Mouse (Mus musculus): Measurements from ENCODE around the gene Rbm19. TPM values are rescaled to one million over a fixed set of nuclear protein-coding genes. Genes with fewer than 3 reads are reported as not detected.

The Rbm19 gene
- polyA plus RNA-seq, 1 experiment = 13.3 TPM

DNA sequence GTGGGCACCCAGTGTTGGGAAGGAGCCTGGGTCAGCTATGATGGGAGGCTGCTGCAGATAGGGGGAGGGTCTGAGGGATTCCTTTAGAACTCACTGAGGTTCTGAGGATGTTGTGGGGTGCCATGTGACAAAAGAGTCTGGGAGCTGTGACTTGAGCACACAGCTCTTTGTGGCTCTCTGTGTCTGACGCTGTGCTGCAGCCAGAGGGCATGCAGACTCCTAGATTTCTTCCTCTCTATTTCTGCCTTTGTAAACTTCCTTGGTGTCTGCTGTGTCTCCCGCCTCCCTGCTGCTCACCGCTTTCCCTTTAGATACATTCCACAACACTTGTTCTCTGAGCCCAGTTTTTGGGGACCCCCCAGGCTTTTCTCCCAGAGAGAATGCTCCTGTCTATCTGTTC is 36.9 kb downstream of the Rbm19 start:
- WGBS = 93% methylated on average over 3 of the region's 3 CpGs
- H3K27me3 ChIP-seq (ENCODE audit: control insufficient read depth, insufficient read depth, low read length) = no peaks in the 10 kb centered on the region
- H3K36me3 ChIP-seq (ENCODE audit: control insufficient read depth, insufficient read depth, low read length) = peaks cover 2% of the 10 kb centered on the region
- no peak overlapping the region for H3K27ac ChIP-seq (ENCODE audit: insufficient read depth, low read length)
- no peak for DNase-seq (ENCODE audit: low read depth in 1 of 2, low spot score in 2 of 2)
- TF ChIP-seq POLR2A (IDR thresholded peaks at IDR 0.05; ENCODE audit: low read depth, low read length) (no peak), CTCF (IDR thresholded peaks at IDR 0.05; ENCODE audit: extremely low read depth, insufficient read depth, insufficient read length, insufficient replicate concordance) (no peak)
- H3K4me3 ChIP-seq (ENCODE audit: extremely low read depth, insufficient read depth, insufficient read length) = no peak overlapping the region
- no peaks in the 10 kb centered on the region for H3K4me1 ChIP-seq (ENCODE audit: control insufficient read depth, insufficient read depth, insufficient read length)

DNA sequence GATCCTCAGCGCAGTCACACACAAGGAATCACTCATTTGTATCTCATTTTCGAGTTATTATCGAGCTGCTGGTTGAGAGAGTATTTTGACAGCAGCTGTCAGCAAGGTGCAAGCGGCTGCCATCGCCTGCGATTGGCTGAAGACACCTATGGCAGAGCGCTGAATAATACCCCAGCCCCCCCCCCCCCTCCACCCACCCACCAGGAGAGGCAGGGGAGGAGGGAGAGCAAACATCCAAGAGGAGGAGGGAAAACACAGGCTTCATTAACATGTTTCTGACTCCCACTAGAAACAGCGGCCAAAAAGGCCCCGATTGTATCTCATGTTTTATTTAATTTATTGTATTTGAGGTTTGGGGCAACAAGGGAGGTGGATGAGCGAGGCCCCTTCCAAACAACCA is 39.4 kb downstream of the Rbm19 start:
- peaks cover 2% of the 10 kb centered on the region; the same call in 1 of the 2 replicates for H3K36me3 ChIP-seq (ENCODE audit: control insufficient read depth, insufficient read depth, low read length)
- no peaks in the 10 kb centered on the region for H3K4me1 ChIP-seq (ENCODE audit: control insufficient read depth, insufficient read depth, insufficient read length)
- 94% methylated on average over 10 of the region's 10 CpGs for WGBS
- no peak overlapping the region for H3K4me3 ChIP-seq (ENCODE audit: extremely low read depth, insufficient read depth, insufficient read length)
- TF ChIP-seq CTCF (IDR thresholded peaks at IDR 0.05; ENCODE audit: extremely low read depth, insufficient read depth, insufficient read length, insufficient replicate concordance) = no peak
- TF ChIP-seq POLR2A (IDR thresholded peaks at IDR 0.05; ENCODE audit: low read depth, low read length) = no peak
- H3K27ac ChIP-seq (ENCODE audit: insufficient read depth, low read length) = no peak overlapping the region
- no peaks in the 10 kb centered on the region for H3K27me3 ChIP-seq (ENCODE audit: control insufficient read depth, insufficient read depth, low read length)
- DNase-seq (ENCODE audit: low read depth in 1 of 2, low spot score in 2 of 2) = no peak

DNA sequence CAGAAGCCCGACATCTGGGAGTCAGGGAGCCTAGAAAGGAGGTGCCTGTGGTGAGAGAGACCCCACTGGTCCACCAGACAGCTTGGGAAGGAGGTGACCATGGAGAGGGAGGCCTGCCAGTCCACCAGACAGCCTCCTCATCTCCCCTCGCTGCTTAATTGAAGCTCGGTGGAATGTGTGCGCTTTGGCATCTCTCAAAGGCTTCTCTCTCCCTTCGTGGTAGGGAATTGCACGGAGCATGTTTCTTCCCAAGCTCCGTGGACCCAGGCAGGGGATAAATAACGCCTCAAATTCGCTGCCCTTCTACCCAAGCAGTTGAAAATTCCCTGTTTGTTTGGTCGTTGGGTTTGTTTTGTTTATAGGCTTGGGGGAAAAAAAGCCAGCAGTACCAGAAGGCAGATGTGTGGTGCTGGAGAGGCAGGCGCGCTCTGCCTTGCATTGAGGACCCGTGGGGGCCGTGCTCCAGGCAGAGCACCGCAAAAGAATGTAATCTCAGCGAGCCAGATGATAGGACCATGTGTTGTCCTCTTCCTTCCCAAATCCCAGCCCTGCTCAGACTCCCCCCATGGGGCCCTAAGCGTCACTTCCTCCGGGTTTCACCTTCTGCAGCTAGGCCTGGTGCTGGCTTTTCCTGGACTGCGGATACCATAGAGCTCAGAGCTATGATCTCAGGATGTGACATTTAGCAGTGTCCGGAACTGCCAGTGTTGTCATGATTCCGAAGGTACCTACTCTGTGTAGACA is 40.1 kb downstream of the Rbm19 start:
- no peak for DNase-seq (ENCODE audit: low read depth in 1 of 2, low spot score in 2 of 2)

DNA sequence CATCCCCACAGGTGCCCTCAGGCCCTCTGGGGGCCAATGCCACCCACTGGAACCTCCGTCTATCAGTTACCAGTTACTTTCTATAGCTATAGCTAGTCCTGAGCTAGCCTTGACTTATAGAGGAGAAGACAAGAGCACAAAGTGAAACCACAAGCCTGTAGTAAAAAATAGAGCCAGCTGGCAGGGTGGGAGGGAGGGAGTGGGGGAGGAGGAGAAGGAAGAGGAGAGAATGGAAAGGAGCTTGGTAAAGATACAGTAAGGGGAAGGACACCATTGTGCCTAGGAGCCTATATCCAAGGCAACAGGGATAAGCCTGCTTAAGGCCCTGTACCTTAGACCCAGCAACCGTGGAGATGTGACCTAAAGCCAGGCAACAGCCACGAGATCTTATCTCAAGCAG is 40.9 kb downstream of the Rbm19 start:
- no peak for DNase-seq (ENCODE audit: low read depth in 1 of 2, low spot score in 2 of 2)
- Histone ChIP-seq H3K27me3 (ENCODE audit: control insufficient read depth, insufficient read depth, low read length) (no peaks in the 10 kb centered on the region), H3K27ac (ENCODE audit: insufficient read depth, low read length) (no peak overlapping the region), H3K4me3 (ENCODE audit: extremely low read depth, insufficient read depth, insufficient read length) (no peak overlapping the region), H3K4me1 (ENCODE audit: control insufficient read depth, insufficient read depth, insufficient read length) (no peaks in the 10 kb centered on the region), H3K36me3 (ENCODE audit: control insufficient read depth, insufficient read depth, low read length) (0 out of 2 replicates have a peak, but pooled peaks cover 2% of the 10 kb centered on the region)
- WGBS = 41% methylated on average over 3 of the region's 3 CpGs
- TF ChIP-seq POLR2A (IDR thresholded peaks at IDR 0.05; ENCODE audit: low read depth, low read length) = no peak
- no peak for TF ChIP-seq CTCF (IDR thresholded peaks at IDR 0.05; ENCODE audit: extremely low read depth, insufficient read depth, insufficient read length, insufficient replicate concordance)

More for the DNA sequence above, 40.1 kb downstream of the Rbm19 start:
- WGBS = 83% methylated on average over 21 of the region's 21 CpGs
- H3K36me3 ChIP-seq (ENCODE audit: control insufficient read depth, insufficient read depth, low read length) = 0 out of 2 replicates have a peak, but pooled peaks cover 2% of the 10 kb centered on the region
- no peak overlapping the region for H3K4me3 ChIP-seq (ENCODE audit: extremely low read depth, insufficient read depth, insufficient read length)
- TF ChIP-seq POLR2A (IDR thresholded peaks at IDR 0.05; ENCODE audit: low read depth, low read length) = no peak
- no peak for TF ChIP-seq CTCF (IDR thresholded peaks at IDR 0.05; ENCODE audit: extremely low read depth, insufficient read depth, insufficient read length, insufficient replicate concordance)
- no peaks in the 10 kb centered on the region for H3K27me3 ChIP-seq (ENCODE audit: control insufficient read depth, insufficient read depth, low read length)
- H3K27ac ChIP-seq (ENCODE audit: insufficient read depth, low read length) = no peak overlapping the region
- H3K4me1 ChIP-seq (ENCODE audit: control insufficient read depth, insufficient read depth, insufficient read length) = no peaks in the 10 kb centered on the region

DNA sequence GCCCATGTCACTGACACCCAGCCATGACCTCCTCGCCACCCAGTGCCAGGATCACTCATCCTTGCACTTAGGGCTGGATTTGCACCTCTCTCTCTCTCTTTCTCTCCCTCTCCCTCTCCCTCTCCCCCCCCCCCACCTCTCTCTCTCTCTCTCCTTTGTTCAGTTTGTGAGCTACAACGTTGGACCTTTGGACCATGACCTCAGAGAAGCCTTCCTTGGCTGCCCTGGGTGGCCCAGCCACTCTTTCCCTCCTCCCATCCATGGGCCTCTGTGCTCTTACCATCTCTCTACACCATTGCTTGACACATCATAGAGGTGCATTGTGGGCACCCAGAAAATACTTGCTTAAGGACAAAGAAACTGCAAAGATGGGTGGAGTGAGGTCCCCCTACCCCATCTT is 42.2 kb downstream of the Rbm19 start:
- no peak for DNase-seq (ENCODE audit: low read depth in 1 of 2, low spot score in 2 of 2)
- Histone ChIP-seq H3K27ac (ENCODE audit: insufficient read depth, low read length) (no peak overlapping the region), H3K4me3 (ENCODE audit: extremely low read depth, insufficient read depth, insufficient read length) (no peak overlapping the region), H3K4me1 (ENCODE audit: control insufficient read depth, insufficient read depth, insufficient read length) (no peaks in the 10 kb centered on the region), H3K36me3 (ENCODE audit: control insufficient read depth, insufficient read depth, low read length) (no peaks in the 10 kb centered on the region), H3K27me3 (ENCODE audit: control insufficient read depth, insufficient read depth, low read length) (no peaks in the 10 kb centered on the region)
- 71% methylated on average over 2 of the region's 2 CpGs for WGBS
- TF ChIP-seq CTCF (IDR thresholded peaks at IDR 0.05; ENCODE audit: extremely low read depth, insufficient read depth, insufficient read length, insufficient replicate concordance) (no peak), POLR2A (IDR thresholded peaks at IDR 0.05; ENCODE audit: low read depth, low read length) (no peak)

DNA sequence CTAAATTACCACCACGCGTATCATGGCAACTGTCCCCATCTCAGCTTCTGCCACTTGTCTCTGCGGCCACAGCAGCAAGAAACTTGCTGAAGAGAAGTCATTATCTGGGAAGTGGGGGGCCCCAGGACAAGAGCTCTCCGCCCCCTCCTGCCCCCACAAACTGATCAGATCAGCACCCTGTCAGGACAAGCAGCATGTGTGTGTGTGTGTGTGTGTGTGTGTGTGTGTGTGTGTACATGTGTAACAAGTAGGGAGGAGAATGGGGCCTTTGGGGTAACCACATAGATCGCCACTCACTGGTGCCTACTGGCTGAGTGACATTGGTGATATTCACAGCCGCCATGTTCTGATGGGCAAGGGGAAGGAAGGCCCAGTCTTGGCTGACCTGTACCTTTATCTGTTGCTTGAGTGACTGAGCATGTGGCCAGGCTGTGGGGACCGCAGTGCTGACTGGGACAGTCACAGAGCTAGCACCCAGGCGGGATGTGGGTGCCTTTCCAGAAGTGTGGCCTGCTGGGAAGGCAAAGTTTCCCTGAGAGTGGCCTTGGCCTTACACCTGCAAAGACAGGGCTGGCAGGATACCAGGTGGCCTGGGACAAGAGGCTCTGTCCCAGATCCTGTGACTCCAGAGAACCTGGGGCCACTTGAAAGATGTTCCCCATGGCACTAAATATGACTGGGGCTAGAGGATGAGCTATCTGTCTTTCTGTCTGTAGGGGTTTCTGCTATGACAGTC is 44.8 kb downstream of the Rbm19 start:
- H3K36me3 ChIP-seq (ENCODE audit: control insufficient read depth, insufficient read depth, low read length) = no peaks in the 10 kb centered on the region
- H3K27ac ChIP-seq (ENCODE audit: insufficient read depth, low read length) = no peak overlapping the region
- no peak overlapping the region for H3K4me3 ChIP-seq (ENCODE audit: extremely low read depth, insufficient read depth, insufficient read length)
- no peak for TF ChIP-seq CTCF (IDR thresholded peaks at IDR 0.05; ENCODE audit: extremely low read depth, insufficient read depth, insufficient read length, insufficient replicate concordance)
- TF ChIP-seq POLR2A (IDR thresholded peaks at IDR 0.05; ENCODE audit: low read depth, low read length) = no peak
- 89% methylated on average over 8 of the region's 8 CpGs for WGBS
- H3K4me1 ChIP-seq (ENCODE audit: control insufficient read depth, insufficient read depth, insufficient read length) = peaks cover 7% of the 10 kb centered on the region; the same call in 1 of the 2 replicates
- H3K27me3 ChIP-seq (ENCODE audit: control insufficient read depth, insufficient read depth, low read length) = no peaks in the 10 kb centered on the region
- no peak for DNase-seq (ENCODE audit: low read depth in 1 of 2, low spot score in 2 of 2)
